Mouse (Mus musculus): ENCODE results near the gene Vwf. TPM values are rescaled to one million over a fixed set of nuclear protein-coding genes. Genes with fewer than 3 reads are reported as not detected.

The Vwf gene
- total and polyA plus RNA-seq, 2 experiments from 2014 or later, result 17.2 to 29.5 TPM

- Histone ChIP-seq H3K4me3 (ENCODE audit: low read length) (no peak overlapping the region), H3K9me3 (ENCODE audit: low read length) (no peaks in the 10 kb centered on the region), H3K27me3 (ENCODE audit: insufficient read depth, low read length) (no peaks in the 10 kb centered on the region), H3K4me1 (ENCODE audit: insufficient read depth, low read length) (no peaks in the 10 kb centered on the region), H3K9ac (replicated peaks; ENCODE audit: low read length) (no peak overlapping the region), H3K27ac (no peak overlapping the region), H3K36me3 (ENCODE audit: insufficient read depth, low read length) (no peaks in the 10 kb centered on the region), H3K4me2 (ENCODE audit: low read depth, low read length) (no peak overlapping the region)
- ATAC-seq (no peak), DNase-seq (ENCODE audit: low spot score) (no peak)
- no peak for TF ChIP-seq CTCF (IDR thresholded peaks at IDR 0.05; ENCODE audit: low read depth)
- 90% methylated on average over 6 of the region's 6 CpGs for WGBS
Measured at GRCm38 (mm10) chr6:125540826-125541225, 5.7 kb upstream of the Vwf start.

GRCm38 (mm10) chr6:125541296-125541695 is 5.3 kb upstream of the Vwf start:
- DNase-seq (ENCODE audit: low spot score) (no peak), ATAC-seq (no peak)
- Histone ChIP-seq H3K4me2 (ENCODE audit: low read depth, low read length) (no peak overlapping the region), H3K4me3 (ENCODE audit: low read length) (no peak overlapping the region), H3K9me3 (ENCODE audit: low read length) (no peaks in the 10 kb centered on the region), H3K4me1 (ENCODE audit: insufficient read depth, low read length) (no peaks in the 10 kb centered on the region), H3K27ac (no peak overlapping the region), H3K27me3 (ENCODE audit: insufficient read depth, low read length) (no peaks in the 10 kb centered on the region), H3K36me3 (ENCODE audit: insufficient read depth, low read length) (no peaks in the 10 kb centered on the region), H3K9ac (replicated peaks; ENCODE audit: low read length) (no peak overlapping the region)
- 87% methylated on average over 6 of the region's 6 CpGs for WGBS
- TF ChIP-seq CTCF (IDR thresholded peaks at IDR 0.05; ENCODE audit: low read depth), result no peak

- ATAC-seq (no peak), DNase-seq (ENCODE audit: low spot score) (no peak)
- Histone ChIP-seq H3K27me3 (ENCODE audit: insufficient read depth, low read length) (no peaks in the 10 kb centered on the region), H3K4me3 (ENCODE audit: low read length) (no peak overlapping the region), H3K4me1 (ENCODE audit: insufficient read depth, low read length) (no peaks in the 10 kb centered on the region), H3K9me3 (ENCODE audit: low read length) (no peaks in the 10 kb centered on the region), H3K9ac (replicated peaks; ENCODE audit: low read length) (no peak overlapping the region), H3K4me2 (ENCODE audit: low read depth, low read length) (no peak overlapping the region), H3K36me3 (ENCODE audit: insufficient read depth, low read length) (no peaks in the 10 kb centered on the region), H3K27ac (no peak overlapping the region)
- 82% methylated on average over 10 of the region's 10 CpGs for WGBS
- no peak for TF ChIP-seq CTCF (IDR thresholded peaks at IDR 0.05; ENCODE audit: low read depth)
Measured at GRCm38 (mm10) chr6:125548406-125548805, 1.8 kb downstream of the Vwf start.

- Histone ChIP-seq H3K27me3 (ENCODE audit: insufficient read depth, low read length) (no peaks in the 10 kb centered on the region), H3K36me3 (ENCODE audit: insufficient read depth, low read length) (no peaks in the 10 kb centered on the region), H3K9me3 (ENCODE audit: low read length) (no peaks in the 10 kb centered on the region), H3K4me3 (ENCODE audit: low read length) (no peak overlapping the region), H3K9ac (replicated peaks; ENCODE audit: low read length) (no peak overlapping the region), H3K4me2 (ENCODE audit: low read depth, low read length) (no peak overlapping the region), H3K4me1 (ENCODE audit: insufficient read depth, low read length) (no peaks in the 10 kb centered on the region), H3K27ac (no peak overlapping the region)
- WGBS, result 85% methylated on average over 5 of the region's 5 CpGs
- TF ChIP-seq CTCF (IDR thresholded peaks at IDR 0.05; ENCODE audit: low read depth), result no peak
- ATAC-seq (no peak), DNase-seq (ENCODE audit: low spot score) (no peak)
Measured at GRCm38 (mm10) chr6:125550172-125550571, 3.6 kb downstream of the Vwf start.

GRCm38 (mm10) chr6:125552760-125553159 is 6.2 kb downstream of the Vwf start:
- Histone ChIP-seq H3K9ac (replicated peaks; ENCODE audit: low read length) (no peak overlapping the region), H3K4me1 (ENCODE audit: insufficient read depth, low read length) (no peaks in the 10 kb centered on the region), H3K27ac (no peak overlapping the region), H3K36me3 (ENCODE audit: insufficient read depth, low read length) (no peaks in the 10 kb centered on the region), H3K9me3 (ENCODE audit: low read length) (no peaks in the 10 kb centered on the region), H3K4me2 (ENCODE audit: low read depth, low read length) (no peak overlapping the region), H3K4me3 (ENCODE audit: low read length) (no peak overlapping the region), H3K27me3 (ENCODE audit: insufficient read depth, low read length) (no peaks in the 10 kb centered on the region)
- ATAC-seq (no peak), DNase-seq (ENCODE audit: low spot score) (no peak)
- WGBS, result 70% methylated on average over 6 of the region's 6 CpGs
- TF ChIP-seq CTCF (IDR thresholded peaks at IDR 0.05; ENCODE audit: low read depth), result no peak

GRCm38 (mm10) chr6:125553551-125553950 is 7.0 kb downstream of the Vwf start:
- Histone ChIP-seq H3K36me3 (ENCODE audit: insufficient read depth, low read length) (no peaks in the 10 kb centered on the region), H3K4me2 (ENCODE audit: low read depth, low read length) (no peak overlapping the region)

GRCm38 (mm10) chr6:125558831-125559230 is 12.3 kb downstream of the Vwf start:
- Histone ChIP-seq H3K4me2 (ENCODE audit: low read depth, low read length) (no peak overlapping the region), H3K27ac (no peak overlapping the region), H3K27me3 (ENCODE audit: insufficient read depth, low read length) (no peaks in the 10 kb centered on the region), H3K36me3 (ENCODE audit: insufficient read depth, low read length) (no peaks in the 10 kb centered on the region), H3K9ac (replicated peaks; ENCODE audit: low read length) (no peak overlapping the region), H3K4me3 (ENCODE audit: low read length) (no peak overlapping the region), H3K9me3 (ENCODE audit: low read length) (no peaks in the 10 kb centered on the region), H3K4me1 (ENCODE audit: insufficient read depth, low read length) (no peaks in the 10 kb centered on the region)
- DNase-seq (ENCODE audit: low spot score), result no peak
- no peak for ATAC-seq
- 83% methylated on average over 8 of the region's 8 CpGs for WGBS
- TF ChIP-seq CTCF (IDR thresholded peaks at IDR 0.05; ENCODE audit: low read depth), result no peak

More at GRCm38 (mm10) chr6:125553551-125553950, 7.0 kb downstream of the Vwf start:
- H3K9ac ChIP-seq (replicated peaks; ENCODE audit: low read length), result no peak overlapping the region
- no peak for ATAC-seq
- no peak overlapping the region for H3K4me3 ChIP-seq (ENCODE audit: low read length)
- no peaks in the 10 kb centered on the region for H3K9me3 ChIP-seq (ENCODE audit: low read length)
- no peak for TF ChIP-seq CTCF (IDR thresholded peaks at IDR 0.05; ENCODE audit: low read depth)
- DNase-seq (ENCODE audit: low spot score), result no peak
- no peak overlapping the region for H3K27ac ChIP-seq
- H3K4me1 ChIP-seq (ENCODE audit: insufficient read depth, low read length), result no peaks in the 10 kb centered on the region
- 81% methylated on average over 4 of the region's 4 CpGs for WGBS
- H3K27me3 ChIP-seq (ENCODE audit: insufficient read depth, low read length), result no peaks in the 10 kb centered on the region

All from hindbrain, postnatal 0 days (tissue).